Mouse (Mus musculus): ENCODE results near the gene Scn10a.

DNA sequence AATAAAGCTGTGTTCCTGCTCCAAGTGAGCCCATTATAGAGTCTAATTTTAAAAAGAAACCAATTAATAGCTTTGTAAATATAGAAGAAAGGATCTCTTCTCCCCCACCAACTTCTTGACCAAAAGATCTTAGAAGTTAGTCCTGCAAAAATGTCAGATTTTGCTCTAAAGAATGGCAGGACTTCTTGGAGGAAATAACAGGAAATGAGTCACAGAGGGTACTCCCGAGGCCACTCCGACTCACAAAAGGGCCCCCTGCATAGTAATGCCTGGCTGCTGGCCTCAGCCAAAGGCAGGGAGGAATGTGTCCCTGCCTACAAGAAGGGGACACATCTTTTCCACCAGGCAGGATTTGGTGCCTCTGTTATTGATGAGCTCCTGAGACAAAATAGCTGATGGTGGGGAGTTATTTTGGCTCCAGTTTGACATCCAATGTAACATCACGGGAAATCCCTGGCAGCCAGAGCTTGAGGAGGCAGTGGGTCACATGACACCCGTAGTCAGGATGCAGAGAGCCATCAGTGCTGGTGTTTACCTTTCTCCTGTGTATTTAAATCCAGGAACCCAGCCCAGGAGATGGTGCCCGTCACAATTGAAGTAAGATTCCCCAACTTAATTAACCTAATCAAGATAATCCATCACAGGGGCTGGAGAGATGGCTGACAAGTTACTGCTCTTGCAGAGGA, 22.1 kb upstream of the Scn10a start:
- no peak for TF ChIP-seq POLR2A (IDR thresholded peaks at IDR 0.05; ENCODE audit: borderline replicate concordance, extremely low read depth, insufficient read depth, insufficient read length, poor library complexity, severe bottlenecking)
- no peak for TF ChIP-seq CTCF (IDR thresholded peaks at IDR 0.05; ENCODE audit: borderline replicate concordance, extremely low read depth, insufficient read depth, insufficient read length)

Data from brain, embryonic 14.5 days (tissue).